Mouse (Mus musculus) CH12.LX (cell line): Measurements from ENCODE around the gene Gm10647. TPM values are rescaled to one million over a fixed set of nuclear protein-coding genes. Genes with fewer than 3 reads are reported as not detected.

Experiments used
- DNase-seq: peaks from one replicate; pipeline ENCODE4 v3.0.0-alpha.2; 2013; ENCODE audit errors: extremely low read depth
- H3K27ac ChIP-seq: 2 replicates; pipeline ENCODE4 v1.5.1; 2012; ENCODE audit warnings: low read depth, mild to moderate bottlenecking, control low read depth, moderate library complexity; ENCODE audit not compliant: insufficient read depth
- H3K27me3 ChIP-seq: replicated peaks from 2 replicates; pipeline ENCODE3; 2012; ENCODE audit warnings: inconsistent platforms
- H3K36me3 ChIP-seq, 2 experiments: replicated peaks in 1 of 2; 2 replicates each; pipeline versions ENCODE3 to v1.6.1; 2012; ENCODE audit warnings: inconsistent platforms in 1 of 2, low read length in 1 of 2, mild to moderate bottlenecking in 1 of 2, mixed read lengths in 1 of 2, moderate library complexity in 1 of 2; ENCODE audit not compliant: control insufficient read depth in 1 of 2, insufficient read depth in 1 of 2
- H3K4me1 ChIP-seq, 2 experiments: 2 replicates each; pipeline ENCODE4 v1.6.1; 2012; ENCODE audit warnings: inconsistent platforms in 1 of 2, moderate library complexity in 1 of 2; ENCODE audit not compliant: insufficient read depth in 2 of 2, control insufficient read depth in 1 of 2
- H3K4me2 ChIP-seq: 2 replicates; pipeline ENCODE4 v1.6.1; 2012; ENCODE audit warnings: low read depth, mild to moderate bottlenecking, control low read depth; ENCODE audit not compliant: poor library complexity, insufficient read depth, severe bottlenecking
- H3K4me3 ChIP-seq, 3 experiments: fragments of 150-350 bp in 1 of 3; sonication (generic) in 1 of 3; replicated peaks in 1 of 3; 2 replicates each; pipeline versions ENCODE3 to v1.5.1; 2011 to 2012; ENCODE audit warnings: low read depth in 2 of 3, low read length in 2 of 3, mild to moderate bottlenecking in 2 of 3, moderate library complexity in 2 of 3, control low read depth in 1 of 3, improper control_type of control experiment in 1 of 3, inconsistent platforms in 1 of 3, mixed read lengths in 1 of 3; ENCODE audit not compliant: poor library complexity in 1 of 3
- H3K79me2 ChIP-seq: replicated peaks from 2 replicates; pipeline ENCODE4 v1.6.1; 2012; ENCODE audit warnings: mild to moderate bottlenecking, moderate library complexity; ENCODE audit not compliant: control insufficient read depth, poor library complexity, insufficient read depth, severe bottlenecking; ENCODE audit errors: extremely low read depth
- H3K9ac ChIP-seq: 2 replicates; pipeline ENCODE4 v1.6.1; 2012; ENCODE audit warnings: low read depth, mild to moderate bottlenecking, control low read depth, moderate library complexity; ENCODE audit not compliant: insufficient read depth
- H3K9me3 ChIP-seq: replicated peaks from 2 replicates; pipeline ENCODE3; 2012; ENCODE audit warnings: low read length, inconsistent platforms, mixed read lengths
- BHLHE40 ChIP-seq: IDR thresholded peaks from 2 replicates; pipeline ENCODE4 v1.6.1; 2011; ENCODE audit warnings: mild to moderate bottlenecking, low read depth, low read length, improper control_type of control experiment
- CHD1 ChIP-seq: IDR thresholded peaks from 2 replicates; pipeline ENCODE4 v1.6.1; 2012; ENCODE audit warnings: low read depth, low read length, improper control_type of control experiment, inconsistent platforms
- CHD2 ChIP-seq: IDR thresholded peaks from 2 replicates; pipeline ENCODE4 v1.6.1; 2011; ENCODE audit warnings: low read length, improper control_type of control experiment
- CTCF ChIP-seq, 2 experiments: IDR thresholded peaks in 1 of 2; conservative IDR thresholded peaks in 1 of 2; 2 replicates each; pipeline ENCODE4 v1.5.1; 2011 to 2012; ENCODE audit warnings: low read depth in 2 of 2, low read length in 2 of 2, improper control_type of control experiment in 1 of 2, inconsistent platforms in 1 of 2, mild to moderate bottlenecking in 1 of 2, moderate library complexity in 1 of 2
- E2F4 ChIP-seq: IDR thresholded peaks from 2 replicates; pipeline ENCODE4 v1.6.1; 2011; ENCODE audit warnings: low read depth, low read length, improper control_type of control experiment; ENCODE audit not compliant: insufficient replicate concordance
- ELF1 ChIP-seq: IDR thresholded peaks from 2 replicates; pipeline ENCODE4 v1.6.1; 2014; ENCODE audit warnings: low read depth, mild to moderate bottlenecking, inconsistent platforms, low read length, improper control_type of control experiment
- EP300 ChIP-seq: IDR thresholded peaks from 2 replicates; pipeline ENCODE4 v1.6.1; 2011; ENCODE audit warnings: low read length, improper control_type of control experiment
- ETS1 ChIP-seq: conservative IDR thresholded peaks from 2 replicates; pipeline ENCODE4 v1.6.1; 2012; ENCODE audit warnings: low read depth, mild to moderate bottlenecking, inconsistent platforms, low read length, improper control_type of control experiment, moderate library complexity
- GABPA ChIP-seq: IDR thresholded peaks from 2 replicates; pipeline ENCODE4 v1.6.1; 2012; ENCODE audit warnings: low read depth, low read length, improper control_type of control experiment, inconsistent platforms; ENCODE audit not compliant: insufficient replicate concordance
- HCFC1 ChIP-seq: IDR thresholded peaks from 2 replicates; pipeline ENCODE4 v1.6.1; 2012; ENCODE audit warnings: low read depth, mild to moderate bottlenecking, inconsistent platforms, low read length, improper control_type of control experiment
- IRF4 ChIP-seq: IDR thresholded peaks from 2 replicates; pipeline ENCODE4 v1.6.1; 2014; ENCODE audit warnings: low read depth, mild to moderate bottlenecking, inconsistent platforms, low read length, improper control_type of control experiment
- JUN ChIP-seq: IDR thresholded peaks from 2 replicates; pipeline ENCODE4 v1.6.1; 2011; ENCODE audit warnings: low read depth, mild to moderate bottlenecking, low read length, improper control_type of control experiment, moderate library complexity; ENCODE audit not compliant: insufficient read depth
- JUND ChIP-seq: conservative IDR thresholded peaks from 2 replicates; pipeline ENCODE4 v1.6.1; 2011; ENCODE audit warnings: low read depth, low read length, improper control_type of control experiment
- KAT2A ChIP-seq: IDR thresholded peaks from 2 replicates; pipeline ENCODE4 v1.6.1; 2012; ENCODE audit warnings: low read length, improper control_type of control experiment, inconsistent platforms; ENCODE audit not compliant: insufficient replicate concordance
- MAFK ChIP-seq: IDR thresholded peaks from 2 replicates; pipeline ENCODE4 v1.6.1; 2011; ENCODE audit warnings: low read length, improper control_type of control experiment; ENCODE audit not compliant: insufficient replicate concordance
- MAX ChIP-seq: IDR thresholded peaks from 2 replicates; pipeline ENCODE4 v1.6.1; 2011; ENCODE audit warnings: low read length, improper control_type of control experiment
- MAZ ChIP-seq: IDR thresholded peaks from 2 replicates; pipeline ENCODE4 v1.6.1; 2012; ENCODE audit warnings: low read depth, mild to moderate bottlenecking, inconsistent platforms, low read length, improper control_type of control experiment, moderate library complexity
- MEF2A ChIP-seq: IDR thresholded peaks from 2 replicates; pipeline ENCODE4 v1.6.1; 2014; ENCODE audit warnings: low read depth, mild to moderate bottlenecking, inconsistent platforms, low read length, improper control_type of control experiment, borderline replicate concordance
- MXI1 ChIP-seq: IDR thresholded peaks from 2 replicates; pipeline ENCODE4 v1.6.1; 2011; ENCODE audit warnings: mild to moderate bottlenecking, low read depth, low read length, improper control_type of control experiment
- MYC ChIP-seq: IDR thresholded peaks from 2 replicates; pipeline ENCODE4 v1.6.1; 2011; ENCODE audit warnings: low read depth, mild to moderate bottlenecking, improper control_type of control experiment, low read length
- NELFE ChIP-seq: IDR thresholded peaks from 2 replicates; pipeline ENCODE4 v1.6.1; 2011; ENCODE audit warnings: low read depth, low read length, improper control_type of control experiment
- NRF1 ChIP-seq: IDR thresholded peaks from 2 replicates; pipeline ENCODE4 v1.6.1; 2014; ENCODE audit warnings: low read depth, mild to moderate bottlenecking, inconsistent platforms, low read length, improper control_type of control experiment, moderate library complexity
- PAX5 ChIP-seq: IDR thresholded peaks from 2 replicates; pipeline ENCODE4 v1.6.1; 2012; ENCODE audit warnings: low read length, inconsistent platforms, mixed read lengths
- POLR2A ChIP-seq: IDR thresholded peaks from 2 replicates; pipeline ENCODE4 v1.6.1; 2011; ENCODE audit warnings: low read depth, mild to moderate bottlenecking, improper control_type of control experiment, low read length
- POLR2AphosphoS2 ChIP-seq: IDR thresholded peaks from 2 replicates; pipeline ENCODE4 v1.6.1; 2011; ENCODE audit warnings: low read depth, low read length, improper control_type of control experiment
- RAD21 ChIP-seq: IDR thresholded peaks from 2 replicates; pipeline ENCODE4 v1.6.1; 2011; ENCODE audit warnings: low read depth, mild to moderate bottlenecking, low read length, improper control_type of control experiment, moderate library complexity
- RCOR1 ChIP-seq: conservative IDR thresholded peaks from 2 replicates; pipeline ENCODE4 v1.6.1; 2012; ENCODE audit warnings: low read depth, mild to moderate bottlenecking, inconsistent platforms, low read length, improper control_type of control experiment
- SIN3A ChIP-seq: IDR thresholded peaks from 2 replicates; pipeline ENCODE4 v1.6.1; 2012; ENCODE audit warnings: low read length, improper control_type of control experiment, inconsistent platforms
- SMC3 ChIP-seq: IDR thresholded peaks from 2 replicates; pipeline ENCODE4 v1.6.1; 2011; ENCODE audit warnings: low read depth, low read length, improper control_type of control experiment
- TBP ChIP-seq: conservative IDR thresholded peaks from 2 replicates; pipeline ENCODE4 v1.6.1; 2011; ENCODE audit warnings: low read depth, low read length, improper control_type of control experiment
- TCF12 ChIP-seq: IDR thresholded peaks from 2 replicates; pipeline ENCODE4 v1.6.1; 2014; ENCODE audit warnings: low read depth, mild to moderate bottlenecking, inconsistent platforms, low read length, improper control_type of control experiment
- UBTF ChIP-seq: IDR thresholded peaks from 2 replicates; pipeline ENCODE4 v1.6.1; 2012; ENCODE audit warnings: low read depth, mild to moderate bottlenecking, inconsistent platforms, low read length, improper control_type of control experiment, moderate library complexity
- USF1 ChIP-seq: IDR thresholded peaks from 2 replicates; pipeline ENCODE4 v1.6.1; 2014; ENCODE audit warnings: low read depth, mild to moderate bottlenecking, inconsistent platforms, low read length, improper control_type of control experiment
- USF2 ChIP-seq: conservative IDR thresholded peaks from 2 replicates; pipeline ENCODE4 v1.6.1; 2011; ENCODE audit warnings: low read depth, low read length, improper control_type of control experiment
- ZC3H11A ChIP-seq: IDR thresholded peaks from 2 replicates; pipeline ENCODE4 v1.6.1; 2012; ENCODE audit warnings: low read depth, mild to moderate bottlenecking, inconsistent platforms, low read length, improper control_type of control experiment
- ZKSCAN1 ChIP-seq: IDR thresholded peaks from 2 replicates; pipeline ENCODE4 v1.6.1; 2012; ENCODE audit warnings: low read depth, inconsistent platforms, low read length, improper control_type of control experiment, borderline replicate concordance
- ZMIZ1 ChIP-seq: IDR thresholded peaks from 2 replicates; pipeline ENCODE4 v1.6.1; 2012; ENCODE audit warnings: low read depth, mild to moderate bottlenecking, inconsistent platforms, low read length, improper control_type of control experiment
- ZNF384 ChIP-seq: IDR thresholded peaks from 2 replicates; pipeline ENCODE4 v1.6.1; 2012; ENCODE audit warnings: low read depth, low read length, improper control_type of control experiment, inconsistent platforms
- dilution Hi-C: fragments of 300-500 bp; cut with MboI; formaldehyde crosslinking; loops from 2 replicates; pipeline ENCODE4 v1.14.3; 2020; ENCODE audit warnings: low sequenced_read_pairs; ENCODE audit not compliant: extremely low pct_unique_long_range_greater_than_20kb, extremely low pct_ligation_motif_present
- in situ Hi-C: fragments of 300-500 bp; cut with MboI; formaldehyde crosslinking; loops from 3 replicates; pipeline ENCODE4 v1.14.3; 2019; ENCODE audit warnings: low sequenced_read_pairs, low pct_ligation_motif_present, low pct_unique_long_range_greater_than_20kb, mixed read lengths
- polyA plus RNA-seq: library from polyadenylated mRNA; unstranded; fragments of >175 nt; gene quantifications from 2 replicates; pipeline ENCODE4 v1.2.1, GENCODE M21; 2012; ENCODE audit warnings: low read depth; ENCODE audit not compliant: insufficient read length
- total RNA-seq, 2 experiments: library from RNA; depleted of rRNA; stranded (reverse); fragments of 300-350 nt in 1 of 2; fragments of >200 nt in 1 of 2; gene quantifications; 2 replicates each; pipeline ENCODE4 v1.2.3; 2012 to 2014

Gene Gm10647
- total and polyA plus RNA-seq, 3 experiments = not detected

DNA sequence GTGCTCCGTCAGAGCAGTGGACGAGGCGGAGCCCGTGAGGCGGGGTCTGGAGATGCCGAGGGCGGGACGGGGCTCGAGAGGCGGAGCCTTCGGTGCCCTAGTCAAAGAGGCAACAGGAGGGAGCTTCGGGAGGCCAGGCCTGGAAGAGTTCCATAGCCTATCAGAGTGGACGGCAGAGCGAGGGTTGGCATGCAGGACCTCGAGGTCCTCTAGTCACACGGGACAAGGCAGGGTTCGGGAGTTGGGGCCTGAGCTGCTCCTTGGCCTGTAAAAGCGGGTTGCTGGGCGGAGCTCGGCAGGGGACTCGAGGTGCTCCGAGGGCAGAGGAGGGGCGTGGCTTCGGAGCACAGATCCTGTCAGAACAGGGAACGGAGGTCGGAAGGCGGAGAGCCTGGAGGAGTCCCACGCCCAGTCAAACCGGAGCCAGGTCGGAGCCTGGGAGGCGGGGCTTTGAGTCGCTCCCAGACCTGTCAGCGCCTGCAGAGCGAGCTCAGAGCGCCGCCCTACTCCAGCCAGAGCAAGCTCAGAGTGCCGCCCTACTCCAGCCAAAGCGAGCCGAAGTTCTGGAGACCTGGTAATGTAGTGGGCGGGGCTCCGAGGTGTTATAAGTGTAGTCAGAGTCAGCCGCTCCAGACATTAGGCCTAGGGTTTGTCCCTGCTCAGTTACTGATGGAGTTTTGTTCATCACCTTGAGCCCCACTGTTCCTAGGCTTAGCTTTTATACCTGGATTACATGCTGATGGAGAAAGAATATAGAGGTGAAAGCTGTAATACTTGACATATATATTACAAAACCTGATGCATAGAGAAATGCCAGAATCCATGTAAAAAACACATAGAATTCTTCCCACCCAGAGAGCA, 1.1 kb upstream of the Gm10647 start, which contains the start of gene Aph1b:
TSS of gene Aph1b (minus strand) at position 27 of the 861 bp plus-strand sequence.
- TF ChIP-seq ZKSCAN1 (no peak), ZNF384 (no peak), RAD21 (peak; percentile 10; the same call in 1 of the 2 replicates), ETS1 (no peak), MEF2A (peak; percentile 30; the same call in 1 of the 2 replicates), EP300 (no peak), NRF1 (peak; percentile 64), ZMIZ1 (peak; percentile 47; the same call in 1 of the 2 replicates), CHD1 (no peak), KAT2A (no peak), SIN3A (no peak), RCOR1 (no peak), TCF12 (peak; percentile 34; the same call in 1 of the 2 replicates), MXI1 (peak; percentile 74; the same call in 1 of the 2 replicates), MAX (no peak; the same call in 1 of the 2 replicates), ELF1 (0 out of 2 replicates have a peak, but pooled peaks have one; percentile 39), JUND (no peak), CTCF (conservative IDR thresholded peaks at IDR 0.05 in 1 of 2, IDR thresholded peaks at IDR 0.05 in 1 of 2; ENCODE audit: low read depth in 2 of 2, low read length in 2 of 2) (peak in 1 of 2 experiments; percentile 24; a peak in 2 of 4 replicates), CHD2 (no peak), NELFE (no peak; the same call in 1 of the 2 replicates), POLR2AphosphoS2 (no peak), MYC (no peak), USF1 (no peak), BHLHE40 (no peak), ZC3H11A (no peak), E2F4 (no peak), POLR2A (peak; percentile 55), JUN (no peak), HCFC1 (0 out of 2 replicates have a peak, but pooled peaks have one; percentile 18), SMC3 (no peak), USF2 (no peak), TBP (peak; percentile 93), GABPA (no peak), MAFK (no peak), UBTF (no peak), IRF4 (peak; percentile 38; the same call in 1 of the 2 replicates), MAZ (no peak), PAX5 (no peak)
- no peaks in the 10 kb centered on the region for H3K36me3 ChIP-seq
- no peaks in the 10 kb centered on the region for H3K79me2 ChIP-seq
- H3K27me3 ChIP-seq = peaks cover 6% of the 10 kb centered on the region
- H3K4me2 ChIP-seq = peak within 1 kb of the TSS; percentile 76
- no peaks in the 10 kb centered on the region for H3K9me3 ChIP-seq
- dilution Hi-C loops (no loop called here), in situ Hi-C loops (loop anchor here (25.0 kb wide), 2 partner anchors 283 to 658 kb away; partner anchors contain the start of genes Ciao2a, Fbxl22 and Snx1)
- peak; percentile 99 for DNase-seq
- H3K4me1 ChIP-seq = peaks cover 0 to 10% of the 10 kb centered on the region in 2 experiments; a peak in 2 of 4 replicates
- peak within 1 kb of the TSS; percentile 39 for H3K9ac ChIP-seq
- peak within 1 kb of the TSS; percentile 35 for H3K27ac ChIP-seq
- H3K4me3 ChIP-seq = peak within 1 kb of the TSS; percentile 69 to 74 (median 74)
